Mouse (Mus musculus): Measurements from ENCODE around the gene Rabgef1. TPM values are rescaled to one million over a fixed set of nuclear protein-coding genes. Genes with fewer than 3 reads are reported as not detected.
A peak's percentile ranks its signal among the peaks of the same experiment; 100 is the strongest.

Rabgef1 gene
- 9.9 and 13.7 TPM in 2 replicates for polyA plus RNA-seq (2012; rRNA removed)
- polyA plus RNA-seq (2014; fragmentation: Nextera tagmentation; extraction: Ambion mirVana), result 19.7 and 23.9 TPM in 2 replicates

GRCm38 (mm10) chr5:130171423-130171954 lies at the start of gene Rabgef1:
Gene Rabgef1, plus strand, starts transcription at chr5:130171798.
- Histone ChIP-seq H3K36me3 (replicated peaks; ENCODE audit: control insufficient read depth, insufficient read depth, low read depth) (no peaks in the 10 kb centered on the region), H3K4me3 (ENCODE audit: insufficient read depth in 1 of 2, low read depth in 2 of 2, low read length in 2 of 2) (peak within 1 kb of the TSS; percentile 86 to 99), H3K27ac (peak within 1 kb of the TSS; percentile 98), H3K27me3 (ENCODE audit: control insufficient read depth, insufficient read depth, low read length) (no peaks in the 10 kb centered on the region), H3K4me2 (ENCODE audit: low read depth) (peak within 1 kb of the TSS; percentile 90), H3K4me1 (replicated peaks; ENCODE audit: control insufficient read depth in 2 of 2, insufficient read depth in 2 of 2, low read length in 1 of 2) (peaks cover 38 to 42% of the 10 kb centered on the region in 2 experiments), H3K9ac (replicated peaks) (peak within 1 kb of the TSS; percentile 92), H3K9me3 (ENCODE audit: control insufficient read depth, low read length) (no peaks in the 10 kb centered on the region)
- under 1% methylated on average over 61 of the region's 62 CpGs for WGBS (ENCODE audit: insufficient replicate concordance)
- ATAC-seq (ENCODE audit: insufficient read depth) (peak; percentile 89), DNase-seq (ENCODE audit: low read depth in 3 of 3, low spot score in 3 of 3) (peak; percentile 75 to 80 (median 79))
- TF ChIP-seq CTCF (IDR thresholded peaks at IDR 0.05; ENCODE audit: low read depth) (no peak; the same call in 1 of the 2 replicates), EP300 (IDR thresholded peaks at IDR 0.05; ENCODE audit: low read depth) (peak; percentile 58; the same call in 1 of the 2 replicates)

GRCm38 (mm10) chr5:130122355-130122754 lies 49.2 kb upstream of the Rabgef1 start:
- no peak overlapping the region for H3K9ac ChIP-seq (replicated peaks)
- H3K27ac ChIP-seq, result no peak overlapping the region
- 69% methylated on average over 2 of the region's 2 CpGs for WGBS (ENCODE audit: insufficient replicate concordance)
- DNase-seq (ENCODE audit: low read depth in 3 of 3, low spot score in 3 of 3), result no peak
- H3K4me3 ChIP-seq (ENCODE audit: insufficient read depth in 1 of 2, low read depth in 2 of 2, low read length in 2 of 2), result no peak overlapping the region
- ATAC-seq (ENCODE audit: insufficient read depth), result no peak
- no peak for TF ChIP-seq CTCF (IDR thresholded peaks at IDR 0.05; ENCODE audit: low read depth)
- no peak for TF ChIP-seq EP300 (IDR thresholded peaks at IDR 0.05; ENCODE audit: low read depth)
- no peaks in the 10 kb centered on the region for H3K9me3 ChIP-seq (ENCODE audit: control insufficient read depth, low read length)
- H3K4me2 ChIP-seq (ENCODE audit: low read depth), result no peak overlapping the region
- no peaks in the 10 kb centered on the region for H3K27me3 ChIP-seq (ENCODE audit: control insufficient read depth, insufficient read depth, low read length)
- no peaks in the 10 kb centered on the region for H3K4me1 ChIP-seq (replicated peaks; ENCODE audit: control insufficient read depth in 2 of 2, insufficient read depth in 2 of 2, low read length in 1 of 2)
- no peaks in the 10 kb centered on the region for H3K36me3 ChIP-seq (replicated peaks; ENCODE audit: control insufficient read depth, insufficient read depth, low read depth)

- 79% methylated on average over 5 of the region's 5 CpGs for WGBS (ENCODE audit: insufficient replicate concordance)
- H3K9me3 ChIP-seq (ENCODE audit: control insufficient read depth, low read length), result no peaks in the 10 kb centered on the region
- no peak overlapping the region for H3K4me3 ChIP-seq (ENCODE audit: insufficient read depth in 1 of 2, low read depth in 2 of 2, low read length in 2 of 2)
- ATAC-seq (ENCODE audit: insufficient read depth) (no peak), DNase-seq (ENCODE audit: low read depth in 3 of 3, low spot score in 3 of 3) (no peak)
- H3K27me3 ChIP-seq (ENCODE audit: control insufficient read depth, insufficient read depth, low read length), result no peaks in the 10 kb centered on the region
- H3K9ac ChIP-seq (replicated peaks), result no peak overlapping the region
- H3K27ac ChIP-seq, result no peak overlapping the region
- H3K4me2 ChIP-seq (ENCODE audit: low read depth), result no peak overlapping the region
- TF ChIP-seq CTCF (IDR thresholded peaks at IDR 0.05; ENCODE audit: low read depth), result no peak
- no peaks in the 10 kb centered on the region for H3K4me1 ChIP-seq (replicated peaks; ENCODE audit: control insufficient read depth in 2 of 2, insufficient read depth in 2 of 2, low read length in 1 of 2)
- no peaks in the 10 kb centered on the region for H3K36me3 ChIP-seq (replicated peaks; ENCODE audit: control insufficient read depth, insufficient read depth, low read depth)
Observed at GRCm38 (mm10) chr5:130124271-130124670, 47.3 kb upstream of the Rabgef1 start.

GRCm38 (mm10) chr5:130128686-130129523 lies 42.7 kb upstream of the Rabgef1 start:
- DNase-seq (ENCODE audit: low read depth in 3 of 3, low spot score in 3 of 3) (no peak), ATAC-seq (ENCODE audit: insufficient read depth) (no peak)
- Histone ChIP-seq H3K36me3 (replicated peaks; ENCODE audit: control insufficient read depth, insufficient read depth, low read depth) (no peaks in the 10 kb centered on the region), H3K4me1 (replicated peaks; ENCODE audit: control insufficient read depth in 2 of 2, insufficient read depth in 2 of 2, low read length in 1 of 2) (no peaks in the 10 kb centered on the region), H3K4me2 (ENCODE audit: low read depth) (no peak overlapping the region), H3K9me3 (ENCODE audit: control insufficient read depth, low read length) (no peaks in the 10 kb centered on the region), H3K9ac (replicated peaks) (no peak overlapping the region), H3K27ac (no peak overlapping the region), H3K27me3 (ENCODE audit: control insufficient read depth, insufficient read depth, low read length) (no peaks in the 10 kb centered on the region), H3K4me3 (ENCODE audit: insufficient read depth in 1 of 2, low read depth in 2 of 2, low read length in 2 of 2) (no peak overlapping the region)
- WGBS (ENCODE audit: insufficient replicate concordance), result 64% methylated on average over 11 of the region's 11 CpGs
- TF ChIP-seq EP300 (IDR thresholded peaks at IDR 0.05; ENCODE audit: low read depth) (no peak), CTCF (IDR thresholded peaks at IDR 0.05; ENCODE audit: low read depth) (no peak)

GRCm38 (mm10) chr5:130129524-130129793 lies 42.1 kb upstream of the Rabgef1 start:
- no peak overlapping the region for H3K4me2 ChIP-seq (ENCODE audit: low read depth)
- no peak for ATAC-seq (ENCODE audit: insufficient read depth)
- TF ChIP-seq CTCF (IDR thresholded peaks at IDR 0.05; ENCODE audit: low read depth) (no peak), EP300 (IDR thresholded peaks at IDR 0.05; ENCODE audit: low read depth) (no peak)
- 70% methylated on average over 5 of the region's 5 CpGs for WGBS (ENCODE audit: insufficient replicate concordance)
- H3K27ac ChIP-seq, result no peak overlapping the region
- H3K9me3 ChIP-seq (ENCODE audit: control insufficient read depth, low read length), result no peaks in the 10 kb centered on the region
- H3K4me1 ChIP-seq (replicated peaks; ENCODE audit: control insufficient read depth in 2 of 2, insufficient read depth in 2 of 2, low read length in 1 of 2), result no peaks in the 10 kb centered on the region
- H3K4me3 ChIP-seq (ENCODE audit: insufficient read depth in 1 of 2, low read depth in 2 of 2, low read length in 2 of 2), result no peak overlapping the region
- H3K27me3 ChIP-seq (ENCODE audit: control insufficient read depth, insufficient read depth, low read length), result no peaks in the 10 kb centered on the region
- no peaks in the 10 kb centered on the region for H3K36me3 ChIP-seq (replicated peaks; ENCODE audit: control insufficient read depth, insufficient read depth, low read depth)
- DNase-seq (ENCODE audit: low read depth in 3 of 3, low spot score in 3 of 3), result no peak
- no peak overlapping the region for H3K9ac ChIP-seq (replicated peaks)
